Mouse (Mus musculus): ENCODE results near the gene Caln1. TPM values are rescaled to one million over a fixed set of nuclear protein-coding genes. Genes with fewer than 3 reads are reported as not detected.

The Caln1 gene
- total RNA-seq, 2 experiments from 2014 or later = 116 to 124 TPM

GRCm38 (mm10) chr5:130797713-130798112, 428.5 kb downstream of the Caln1 start:
- intact Hi-C loops (cut with DNase I) = loop anchor here (5.0 kb wide), 1 partner anchor 125 kb away; no protein-coding TSS in a partner anchor
- no peak for TF ChIP-seq CTCF (IDR thresholded peaks at IDR 0.05)
- peak; percentile 40 to 57 for DNase-seq (ENCODE audit: extremely low spot score in 1 of 2, low spot score in 2 of 2)
- no peak overlapping the region for H3K27ac ChIP-seq
- no peak overlapping the region for H3K4me3 ChIP-seq

- no peak for DNase-seq (ENCODE audit: extremely low spot score in 1 of 2, low spot score in 2 of 2)
- no peak for TF ChIP-seq CTCF (IDR thresholded peaks at IDR 0.05)
- H3K4me3 ChIP-seq = no peak overlapping the region
- no peak overlapping the region for H3K27ac ChIP-seq
- intact Hi-C loops (cut with DNase I) = loop anchor here (5.0 to 10.0 kb wide), 3 partner anchors 226 to 403 kb away; no protein-coding TSS in a partner anchor
Measured at GRCm38 (mm10) chr5:130810314-130810713, 441.1 kb downstream of the Caln1 start.

- intact Hi-C loops (cut with DNase I) = loop anchor here (5.0 to 10.0 kb wide), 3 partner anchors 226 to 404 kb away; no protein-coding TSS in a partner anchor
- H3K4me3 ChIP-seq = no peak overlapping the region
- no peak for DNase-seq (ENCODE audit: extremely low spot score in 1 of 2, low spot score in 2 of 2)
- no peak overlapping the region for H3K27ac ChIP-seq
- no peak for TF ChIP-seq CTCF (IDR thresholded peaks at IDR 0.05)
Measured at GRCm38 (mm10) chr5:130810846-130811245, 441.6 kb downstream of the Caln1 start.

- no peak overlapping the region for H3K4me3 ChIP-seq
- peak; percentile 28 to 56 for DNase-seq (ENCODE audit: extremely low spot score in 1 of 2, low spot score in 2 of 2)
- H3K27ac ChIP-seq = no peak overlapping the region
- TF ChIP-seq CTCF (IDR thresholded peaks at IDR 0.05) = peak; percentile 61
- intact Hi-C loops (cut with DNase I) = loop anchor here (5.0 to 10.0 kb wide), 3 partner anchors 226 to 404 kb away; no protein-coding TSS in a partner anchor
Measured at GRCm38 (mm10) chr5:130811266-130811665, 442.0 kb downstream of the Caln1 start.

- no peak for DNase-seq (ENCODE audit: extremely low spot score in 1 of 2, low spot score in 2 of 2)
- TF ChIP-seq CTCF (IDR thresholded peaks at IDR 0.05) = peak; percentile 11
- Histone ChIP-seq H3K4me3 (no peak overlapping the region), H3K27ac (no peak overlapping the region)
- intact Hi-C loops (cut with DNase I) = loop anchor here (5.0 to 10.0 kb wide), 3 partner anchors 227 to 405 kb away; no protein-coding TSS in a partner anchor
Measured at GRCm38 (mm10) chr5:130811966-130812365, 442.7 kb downstream of the Caln1 start.

- Histone ChIP-seq H3K4me3 (no peak overlapping the region), H3K27ac (no peak overlapping the region)
- intact Hi-C loops (cut with DNase I) = loop anchor here (5.0 to 10.0 kb wide), 3 partner anchors 228 to 405 kb away; no protein-coding TSS in a partner anchor
- DNase-seq (ENCODE audit: extremely low spot score in 1 of 2, low spot score in 2 of 2) = no peak
- TF ChIP-seq CTCF (IDR thresholded peaks at IDR 0.05) = no peak
Measured at GRCm38 (mm10) chr5:130812556-130812955, 443.3 kb downstream of the Caln1 start.

GRCm38 (mm10) chr5:130813089-130813488, 443.8 kb downstream of the Caln1 start:
- peak; percentile 44 for TF ChIP-seq CTCF (IDR thresholded peaks at IDR 0.05)
- intact Hi-C loops (cut with DNase I) = loop anchor here (5.0 to 10.0 kb wide), 3 partner anchors 228 to 406 kb away; no protein-coding TSS in a partner anchor
- no peak for DNase-seq (ENCODE audit: extremely low spot score in 1 of 2, low spot score in 2 of 2)
- Histone ChIP-seq H3K4me3 (no peak overlapping the region), H3K27ac (no peak overlapping the region)

GRCm38 (mm10) chr5:130815352-130815751, 446.1 kb downstream of the Caln1 start:
- no peak for TF ChIP-seq CTCF (IDR thresholded peaks at IDR 0.05)
- peak overlapping the region; percentile 19; the same call in 1 of the 2 replicates for H3K27ac ChIP-seq
- intact Hi-C loops (cut with DNase I) = loop anchor here (10.0 kb wide), 1 partner anchor 231 kb away; no protein-coding TSS in a partner anchor
- DNase-seq (ENCODE audit: extremely low spot score in 1 of 2, low spot score in 2 of 2) = no peak
- no peak overlapping the region for H3K4me3 ChIP-seq

GRCm38 (mm10) chr5:130820021-130820648, 450.9 kb downstream of the Caln1 start:
- peak; percentile 39 for TF ChIP-seq CTCF (IDR thresholded peaks at IDR 0.05)
- no peak for DNase-seq (ENCODE audit: extremely low spot score in 1 of 2, low spot score in 2 of 2)
- intact Hi-C loops (cut with DNase I) = no loop called here
- Histone ChIP-seq H3K27ac (peak overlapping the region; percentile 10; the same call in 1 of the 2 replicates), H3K4me3 (no peak overlapping the region)

- intact Hi-C loops (cut with DNase I) = no loop called here
- Histone ChIP-seq H3K27ac (no peak overlapping the region; the same call in 1 of the 2 replicates), H3K4me3 (no peak overlapping the region)
- no peak for DNase-seq (ENCODE audit: extremely low spot score in 1 of 2, low spot score in 2 of 2)
- TF ChIP-seq CTCF (IDR thresholded peaks at IDR 0.05) = no peak
Measured at GRCm38 (mm10) chr5:130820661-130821060, 451.4 kb downstream of the Caln1 start.

- DNase-seq (ENCODE audit: extremely low spot score in 1 of 2, low spot score in 2 of 2) = no peak
- TF ChIP-seq CTCF (IDR thresholded peaks at IDR 0.05) = no peak
- Histone ChIP-seq H3K27ac (no peak overlapping the region), H3K4me3 (no peak overlapping the region)
- intact Hi-C loops (cut with DNase I) = no loop called here
Measured at GRCm38 (mm10) chr5:130825797-130826196, 456.5 kb downstream of the Caln1 start.

GRCm38 (mm10) chr5:130848562-130848961, 479.3 kb downstream of the Caln1 start:
- intact Hi-C loops (cut with DNase I) = no loop called here
- H3K4me3 ChIP-seq = no peak overlapping the region
- DNase-seq (ENCODE audit: extremely low spot score in 1 of 2, low spot score in 2 of 2) = no peak
- TF ChIP-seq CTCF (IDR thresholded peaks at IDR 0.05) = no peak
- H3K27ac ChIP-seq = no peak overlapping the region
